Mouse (Mus musculus) C3H10T1/2 (cell line): ENCODE measurements around the gene Samd1. TPM values are rescaled to one million over a fixed set of nuclear protein-coding genes. Genes with fewer than 3 reads are reported as not detected.

ENCODE experiments used
- polyA plus RNA-seq, 2 experiments: library from polyadenylated mRNA; unstranded; fragments of >200 nt; fragmentation: generic; extraction: Trizol; gene quantifications; one replicate each; pipeline ENCODE4 v1.2.1; 2012; ENCODE audit warnings: missing spikeins in 2 of 2

The Samd1 gene
- polyA plus RNA-seq: 10 to 100 TPM; 23.7 to 43.3 TPM

GRCm38 (mm10) chr8:83997511-83998141, at the start of gene Samd1:
TSS of gene Samd1 (plus strand) at chr8:83997672.

GRCm38 (mm10) chr8:83955106-83955957, 42.1 kb upstream of the Samd1 start, which contains the start of the genes Gm10644 and Asf1b:
TSS of gene Gm10644 (minus strand) at chr8:83955205.
TSS of gene Asf1b (plus strand) at chr8:83955507.

GRCm38 (mm10) chr8:83972150-83973120, 25.0 kb upstream of the Samd1 start, which contains the start of gene Prkaca:
TSS of gene Prkaca (plus strand) at chr8:83972993.

GRCm38 (mm10) chr8:84001281-84002000, 4.0 kb downstream of the Samd1 start, which contains the start of gene 1700067K01Rik:
TSS of gene 1700067K01Rik (plus strand) at chr8:84001502.

GRCm38 (mm10) chr8:84011705-84012498, 14.4 kb downstream of the Samd1 start, which contains the start of gene 2210011C24Rik:
TSS of gene 2210011C24Rik (minus strand) at chr8:84012171.

GRCm38 (mm10) chr8:84021096-84021495, 23.6 kb downstream of the Samd1 start, which contains the start of gene Palm3:
TSS of gene Palm3 (plus strand) at chr8:84021471.

GRCm38 (mm10) chr8:84042066-84042947, 44.8 kb downstream of the Samd1 start, which contains the start of gene Il27ra:
TSS of gene Il27ra (minus strand) at chr8:84042589.

GRCm38 (mm10) chr8:84044900-84045299, 47.4 kb downstream of the Samd1 start, which contains the start of gene Rln3:
TSS of gene Rln3 (minus strand) at chr8:84045000.

Other genes with a start within 250 kb of the Samd1 start
- 10 to 100 TPM in 1 of 2 experiments, 1 to 10 TPM in 1; 2.6 to 18.1 TPM for gene Adgrl1, start 97.6 kb upstream of the Samd1 start, polyA plus RNA-seq
- under 1 TPM; 0.02 to 0.17 TPM for gene Gm10644, start 42.5 kb upstream of the Samd1 start, polyA plus RNA-seq
- gene Asf1b, start 42.2 kb upstream of the Samd1 start, polyA plus RNA-seq: 10 to 100 TPM; 26.5 to 32.4 TPM
- 10 to 100 TPM; 46.8 to 89.9 TPM for gene Prkaca, start 24.7 kb upstream of the Samd1 start, polyA plus RNA-seq
- gene 1700067K01Rik, start 3.8 kb downstream of the Samd1 start, polyA plus RNA-seq: under 1 TPM; 0.08 to 0.60 TPM
- gene 2210011C24Rik, start 14.5 kb downstream of the Samd1 start, polyA plus RNA-seq: 1 to 10 TPM in 1 of 2 experiments, under 1 TPM in 1; 0.66 to 3.2 TPM
- under 1 TPM; 0.08 to 0.14 TPM for gene Palm3, start 23.8 kb downstream of the Samd1 start, polyA plus RNA-seq
- gene Il27ra, start 44.9 kb downstream of the Samd1 start, polyA plus RNA-seq: under 1 TPM in 1 of 2 experiments, not detected in 1; 0.01 TPM
- gene Rln3, start 47.3 kb downstream of the Samd1 start, polyA plus RNA-seq: not detected
- 1 to 10 TPM in 1 of 2 experiments, under 1 TPM in 1; 0.18 to 1.1 TPM for gene Gm10643, start 67.5 kb downstream of the Samd1 start, polyA plus RNA-seq
- 10 to 100 TPM in 1 of 2 experiments, 1 to 10 TPM in 1; 5.9 to 13.7 TPM for gene Rfx1, start 69.2 kb downstream of the Samd1 start, polyA plus RNA-seq
- 10 to 100 TPM; 25.8 to 33.2 TPM for gene Dcaf15, start 107.1 kb downstream of the Samd1 start, polyA plus RNA-seq
- 10 to 100 TPM in 1 of 2 experiments, 1 to 10 TPM in 1; 5.4 to 12.8 TPM for gene Podnl1, start 128.3 kb downstream of the Samd1 start, polyA plus RNA-seq
- 10 to 100 TPM; 37.0 to 44.8 TPM for gene Cc2d1a, start 150.3 kb downstream of the Samd1 start, polyA plus RNA-seq
- gene 4930432K21Rik, start 150.4 kb downstream of the Samd1 start, polyA plus RNA-seq: 1 to 10 TPM in 1 of 2 experiments, under 1 TPM in 1; 0.60 to 1.3 TPM
- 1 to 10 TPM; 1.2 to 2.4 TPM for gene Nanos3, start 187.5 kb downstream of the Samd1 start, polyA plus RNA-seq
- 1 to 10 TPM; 3.2 to 8.1 TPM for gene Zswim4, start 239.4 kb downstream of the Samd1 start, polyA plus RNA-seq